Mouse (Mus musculus) limb, embryonic 15.5 days (tissue): ENCODE data around the gene Map3k3. TPM values are rescaled to one million over a fixed set of nuclear protein-coding genes. Genes with fewer than 3 reads are reported as not detected.

ENCODE experiments used
- ATAC-seq: fragments of 200-750 bp; cut with Nextera tagmentation; 2 replicates; pipeline ENCODE4 v1.8.0; 2017; ENCODE audit warnings: low read depth, moderate TSS enrichment; ENCODE audit not compliant: insufficient number of reproducible peaks, low FRiP score, low TSS enrichment
- H3K27ac ChIP-seq: fragments of 300-500 bp; sonication (generic); 2 replicates; pipeline ENCODE4 v1.5.1; 2015; ENCODE audit warnings: moderate library complexity, mild to moderate bottlenecking, inconsistent platforms
- H3K27me3 ChIP-seq: fragments of 300-500 bp; sonication (generic); 2 replicates; pipeline ENCODE4 v1.6.1; 2015; ENCODE audit warnings: inconsistent platforms
- H3K36me3 ChIP-seq: fragments of 300-500 bp; sonication (generic); 2 replicates; pipeline ENCODE4 v1.6.1; 2015; ENCODE audit warnings: inconsistent platforms
- H3K4me1 ChIP-seq: fragments of 300-500 bp; sonication (generic); 2 replicates; pipeline ENCODE4 v1.6.1; 2015; ENCODE audit warnings: inconsistent platforms
- H3K4me2 ChIP-seq: fragments of 300-500 bp; sonication (generic); 2 replicates; pipeline ENCODE4 v1.6.1; 2015; ENCODE audit warnings: mild to moderate bottlenecking, inconsistent platforms
- H3K4me3 ChIP-seq: fragments of 300-500 bp; sonication (generic); 2 replicates; pipeline ENCODE4 v1.5.1; 2015; ENCODE audit warnings: mild to moderate bottlenecking, inconsistent platforms
- H3K9ac ChIP-seq: fragments of 300-500 bp; sonication (generic); 2 replicates; pipeline ENCODE4 v1.6.1; 2015; ENCODE audit warnings: inconsistent platforms
- H3K9me3 ChIP-seq: fragments of 300-500 bp; sonication (generic); 2 replicates; pipeline ENCODE4 v1.6.1; 2016; ENCODE audit warnings: inconsistent platforms
- WGBS: fragments of 180-500 bp; shearing (Covaris S2); methylation state at CpG from one replicate; pipeline ENCODE4 v1.1.7; 2015; 5-methylcytosine and 5-hydroxymethylcytosine counted together
- polyA plus RNA-seq: library from polyadenylated mRNA; unstranded; fragments of >200 nt; fragmentation: Nextera tagmentation; extraction: Ambion mirVana; gene quantifications from 2 replicates; pipeline ENCODE4 v1.2.1, GENCODE M21; 2015

The Map3k3 gene
- polyA plus RNA-seq, 1 experiment from 2014 or later = 27.2 TPM

DNA sequence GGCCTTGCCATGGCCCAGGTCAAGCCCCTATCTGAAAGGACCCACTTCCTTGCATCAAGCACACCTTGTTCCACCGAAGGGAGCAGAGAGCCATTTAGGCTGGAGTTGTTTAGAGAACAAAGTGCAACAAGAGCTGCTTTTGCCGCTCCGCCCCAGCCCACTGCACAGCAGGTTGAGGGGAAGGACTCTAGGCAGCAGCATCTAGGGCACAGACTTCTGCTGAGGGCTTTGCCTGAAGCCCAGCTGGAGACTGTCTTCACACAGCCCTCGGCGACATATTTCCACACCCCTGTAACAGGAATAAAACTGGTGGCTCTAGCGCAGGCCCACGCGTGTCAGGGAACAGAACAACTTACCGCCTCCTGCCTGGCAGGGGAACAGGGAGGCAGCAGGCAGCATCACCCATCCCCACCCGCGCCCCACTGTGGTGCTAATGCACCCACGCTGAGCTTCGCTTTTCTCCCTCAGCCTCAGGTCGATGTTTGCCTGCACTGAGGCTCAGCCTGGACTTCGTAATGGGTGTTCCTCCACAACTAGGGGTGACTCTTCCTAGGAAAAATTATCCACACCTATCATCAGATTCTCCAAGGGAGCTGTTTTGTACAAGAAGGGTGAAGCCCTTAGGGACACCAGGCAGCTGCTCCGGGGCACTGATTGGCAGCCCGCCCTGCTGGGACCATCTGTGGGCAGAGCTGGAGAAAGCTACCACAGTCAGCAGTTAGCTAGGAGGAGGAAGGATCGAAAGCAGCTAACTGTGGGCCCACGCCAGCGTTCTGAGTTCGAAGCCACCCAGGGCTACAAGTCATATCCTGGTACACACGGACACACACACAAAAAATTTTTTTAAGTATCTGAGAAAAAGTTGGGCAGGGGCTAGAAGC is 76.7 kb downstream of the Map3k3 start, which contains the start of the genes Gm10840 and Limd2:
Gene Gm10840, plus strand, starts transcription at position 10 of the 881 bp plus-strand sequence.
Gene Limd2, minus strand, starts transcription at position 20 of the 881 bp plus-strand sequence.
- peaks cover 45% of the 10 kb centered on the region for H3K4me1 ChIP-seq
- no peaks in the 10 kb centered on the region for H3K27me3 ChIP-seq
- H3K36me3 ChIP-seq = peaks cover 55% of the 10 kb centered on the region
- H3K4me2 ChIP-seq = peak within 1 kb of the TSS; percentile 84
- peak; percentile 1; the same call in 1 of the 2 replicates for ATAC-seq
- H3K9me3 ChIP-seq = no peaks in the 10 kb centered on the region
- 27% methylated on average over 22 of the region's 22 CpGs for WGBS
- H3K9ac ChIP-seq = peak within 1 kb of the TSS; percentile 90
- peak within 1 kb of the TSS; percentile 97 for H3K27ac ChIP-seq
- H3K4me3 ChIP-seq = peak within 1 kb of the TSS; percentile 78

DNA sequence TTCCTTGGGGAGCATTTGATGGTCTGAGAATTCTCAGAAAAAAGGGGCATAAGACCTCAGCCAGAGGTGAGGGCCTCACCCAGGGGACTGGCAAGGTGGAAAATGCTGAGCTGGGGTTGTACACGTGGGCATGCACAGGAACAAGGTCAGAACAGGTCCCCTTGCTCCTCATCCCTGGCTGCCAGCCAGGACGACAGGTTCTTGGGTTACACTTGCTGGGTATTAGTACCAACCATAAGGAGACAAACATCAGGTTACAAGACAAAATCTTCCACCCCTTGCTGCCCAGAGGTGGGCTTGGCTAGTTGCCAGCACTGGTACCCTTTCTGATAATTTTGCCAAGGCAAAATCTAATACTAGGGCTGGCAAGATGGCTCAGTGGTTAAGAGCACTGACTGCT is 77.8 kb downstream of the Map3k3 start:
- peaks cover 52% of the 10 kb centered on the region for H3K36me3 ChIP-seq
- no peaks in the 10 kb centered on the region for H3K9me3 ChIP-seq
- H3K4me3 ChIP-seq = no peak overlapping the region
- no peak overlapping the region for H3K4me2 ChIP-seq
- H3K4me1 ChIP-seq = peaks cover 42% of the 10 kb centered on the region
- no peak overlapping the region for H3K9ac ChIP-seq
- ATAC-seq = no peak
- no peaks in the 10 kb centered on the region for H3K27me3 ChIP-seq
- no peak overlapping the region for H3K27ac ChIP-seq
- WGBS = 57% methylated on average over 2 of the region's 2 CpGs

DNA sequence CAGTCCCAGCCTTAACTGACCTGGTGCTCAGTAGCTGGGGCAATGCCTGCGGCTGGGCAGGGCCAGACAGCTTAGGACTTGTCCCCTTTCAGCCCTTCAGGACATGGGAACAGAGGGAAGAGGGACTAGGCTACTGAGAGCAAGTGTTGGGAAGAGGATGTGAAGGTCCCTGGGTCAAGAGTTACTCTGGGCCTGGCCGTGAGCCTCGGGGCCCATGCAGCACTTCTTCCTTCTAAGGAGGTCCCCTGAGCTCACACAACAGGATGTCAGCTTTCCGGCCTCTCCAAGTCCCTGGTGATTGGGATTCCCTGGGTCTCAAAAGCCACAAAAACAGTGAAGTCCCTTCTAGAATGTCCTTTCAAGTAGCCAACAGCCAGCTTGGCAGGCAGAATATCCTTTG is 79.1 kb downstream of the Map3k3 start:
- no peaks in the 10 kb centered on the region for H3K27me3 ChIP-seq
- H3K9me3 ChIP-seq = no peaks in the 10 kb centered on the region
- H3K4me1 ChIP-seq = peaks cover 32% of the 10 kb centered on the region
- no peak overlapping the region for H3K9ac ChIP-seq
- ATAC-seq = no peak
- H3K36me3 ChIP-seq = peaks cover 49% of the 10 kb centered on the region
- no peak overlapping the region for H3K4me2 ChIP-seq
- no peak overlapping the region for H3K4me3 ChIP-seq
- WGBS = 81% methylated on average over 4 of the region's 4 CpGs
- H3K27ac ChIP-seq = no peak overlapping the region

DNA sequence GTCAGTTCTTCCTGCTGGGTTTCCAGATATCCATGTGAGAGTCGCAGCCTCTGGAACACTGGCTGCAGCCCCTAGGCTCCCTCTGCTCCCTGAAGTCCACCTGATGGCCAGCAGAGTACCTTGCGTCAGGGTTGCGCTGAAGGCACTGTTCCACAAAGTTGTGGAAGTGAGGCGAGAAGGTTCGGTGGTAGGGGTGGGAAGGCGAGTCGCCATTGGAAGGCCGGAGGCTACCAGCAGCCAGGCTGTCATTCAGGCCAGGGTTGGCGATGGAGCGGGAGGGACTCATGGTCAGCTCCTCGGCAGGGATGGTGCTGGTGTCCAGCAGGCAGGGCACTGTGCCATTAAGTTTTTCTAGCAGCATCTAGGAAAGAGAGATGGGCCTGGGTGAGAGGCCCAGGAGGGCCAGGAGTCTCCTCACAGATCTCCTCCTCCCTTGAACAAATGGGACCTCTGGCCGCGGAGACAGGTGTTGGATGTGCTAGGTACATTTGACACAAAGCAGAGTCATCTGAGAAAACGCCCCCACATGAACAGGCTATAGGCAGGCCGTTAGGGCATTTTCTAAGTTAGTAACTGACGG is 80.3 kb downstream of the Map3k3 start:
- Histone ChIP-seq H3K27me3 (no peaks in the 10 kb centered on the region), H3K4me1 (peaks cover 21% of the 10 kb centered on the region), H3K27ac (no peak overlapping the region), H3K9ac (no peak overlapping the region), H3K9me3 (no peaks in the 10 kb centered on the region), H3K36me3 (peaks cover 55% of the 10 kb centered on the region), H3K4me3 (no peak overlapping the region), H3K4me2 (no peak overlapping the region)
- ATAC-seq = no peak
- 91% methylated on average over 16 of the region's 16 CpGs for WGBS

DNA sequence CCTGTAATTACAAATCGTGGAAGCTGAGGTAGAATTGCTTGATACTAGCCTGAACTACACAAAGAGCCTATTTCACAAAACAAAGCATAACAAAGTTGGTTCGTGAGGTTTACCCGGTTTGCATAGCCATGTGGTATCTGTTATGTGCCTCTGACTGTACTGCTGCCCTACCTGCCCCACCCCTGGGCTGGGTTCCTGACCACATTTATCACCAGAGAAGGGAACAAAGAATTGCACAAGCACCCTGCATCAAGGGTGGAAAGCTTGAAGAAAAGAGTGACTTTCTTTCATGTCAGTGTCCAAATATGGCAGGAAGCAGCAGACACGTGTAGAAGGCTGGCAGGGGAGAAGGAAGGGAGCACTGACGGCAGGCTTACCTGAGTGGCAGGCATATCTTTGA is 83.0 kb downstream of the Map3k3 start:
- Histone ChIP-seq H3K4me3 (no peak overlapping the region), H3K9ac (no peak overlapping the region), H3K27ac (no peak overlapping the region), H3K4me2 (no peak overlapping the region), H3K4me1 (no peaks in the 10 kb centered on the region), H3K36me3 (peaks cover 67% of the 10 kb centered on the region), H3K9me3 (no peaks in the 10 kb centered on the region), H3K27me3 (no peaks in the 10 kb centered on the region)
- 73% methylated on average over 5 of the region's 5 CpGs for WGBS
- no peak for ATAC-seq

DNA sequence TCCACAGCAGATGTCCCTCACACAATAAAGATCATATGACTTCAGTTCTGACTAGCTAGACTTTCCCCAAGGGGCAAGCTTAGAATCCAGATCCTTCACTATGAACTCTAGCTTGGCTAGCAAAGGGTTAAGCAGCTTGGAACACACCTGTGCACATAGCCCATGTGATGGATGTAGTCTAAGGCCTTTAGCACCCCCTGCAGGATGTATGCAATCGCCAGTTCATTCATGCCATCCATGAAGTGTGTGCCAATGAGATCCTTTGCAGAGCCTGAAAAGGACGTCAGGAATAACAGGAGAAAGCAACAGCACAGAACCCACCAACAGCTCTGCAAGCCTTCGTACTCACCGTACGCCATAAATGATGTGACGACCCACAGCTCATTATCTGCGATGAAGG is 86.4 kb downstream of the Map3k3 start:
- WGBS = 71% methylated on average over 7 of the region's 7 CpGs
- ATAC-seq = no peak
- Histone ChIP-seq H3K27me3 (no peaks in the 10 kb centered on the region), H3K36me3 (peaks cover 44% of the 10 kb centered on the region), H3K4me3 (no peak overlapping the region), H3K9ac (no peak overlapping the region), H3K4me2 (no peak overlapping the region), H3K4me1 (peaks cover 6% of the 10 kb centered on the region), H3K9me3 (no peaks in the 10 kb centered on the region), H3K27ac (no peak overlapping the region)

DNA sequence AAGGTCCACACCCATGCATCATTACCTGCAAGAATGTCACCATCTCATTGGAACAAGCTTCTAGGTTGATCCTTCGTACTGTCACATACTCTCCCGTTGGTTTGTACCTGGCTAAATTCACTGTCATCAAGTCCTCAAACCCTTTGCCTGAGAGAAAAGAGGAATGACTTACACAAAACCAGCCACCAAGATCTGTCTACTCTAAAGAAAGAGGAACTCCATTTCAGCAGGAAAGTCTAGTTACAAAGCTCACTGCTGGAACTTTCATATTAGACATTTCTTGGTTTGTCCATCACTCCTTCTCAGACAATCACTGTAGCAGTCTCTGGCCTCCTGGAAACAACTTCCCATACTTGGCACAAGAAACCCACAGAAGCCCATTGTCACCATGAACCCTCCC is 88.8 kb downstream of the Map3k3 start:
- H3K36me3 ChIP-seq = peaks cover 26% of the 10 kb centered on the region
- no peak for ATAC-seq
- no peaks in the 10 kb centered on the region for H3K27me3 ChIP-seq
- H3K4me2 ChIP-seq = no peak overlapping the region
- H3K4me1 ChIP-seq = peaks cover 6% of the 10 kb centered on the region
- H3K9me3 ChIP-seq = no peaks in the 10 kb centered on the region
- 98% methylated on average over 2 of the region's 2 CpGs for WGBS
- H3K4me3 ChIP-seq = no peak overlapping the region
- no peak overlapping the region for H3K9ac ChIP-seq
- H3K27ac ChIP-seq = no peak overlapping the region

DNA sequence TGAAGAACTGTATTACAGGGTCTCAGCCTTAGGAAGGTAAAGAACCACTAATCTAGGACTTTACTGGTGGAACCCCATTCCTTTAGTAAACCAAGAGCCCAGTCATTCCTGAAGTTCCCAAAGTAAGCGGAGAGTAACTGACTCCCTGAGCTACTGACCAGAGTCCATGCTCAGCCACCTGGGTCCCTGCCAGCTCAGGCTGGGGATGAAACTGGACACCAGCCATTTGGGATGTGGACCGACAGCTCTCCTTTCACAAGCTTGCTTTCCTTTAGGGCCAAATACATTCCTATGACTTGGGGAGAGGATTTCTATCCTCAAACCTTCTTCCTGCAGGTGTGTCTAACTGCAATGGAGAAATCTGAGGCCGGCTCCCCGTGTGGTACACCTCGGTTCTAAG is 90.0 kb downstream of the Map3k3 start:
- Histone ChIP-seq H3K27me3 (no peaks in the 10 kb centered on the region), H3K27ac (no peak overlapping the region), H3K9ac (no peak overlapping the region), H3K36me3 (peaks cover 21% of the 10 kb centered on the region), H3K4me2 (no peak overlapping the region), H3K4me3 (no peak overlapping the region), H3K9me3 (no peaks in the 10 kb centered on the region), H3K4me1 (peaks cover 6% of the 10 kb centered on the region)
- ATAC-seq = no peak
- 66% methylated on average over 5 of the region's 5 CpGs for WGBS

DNA sequence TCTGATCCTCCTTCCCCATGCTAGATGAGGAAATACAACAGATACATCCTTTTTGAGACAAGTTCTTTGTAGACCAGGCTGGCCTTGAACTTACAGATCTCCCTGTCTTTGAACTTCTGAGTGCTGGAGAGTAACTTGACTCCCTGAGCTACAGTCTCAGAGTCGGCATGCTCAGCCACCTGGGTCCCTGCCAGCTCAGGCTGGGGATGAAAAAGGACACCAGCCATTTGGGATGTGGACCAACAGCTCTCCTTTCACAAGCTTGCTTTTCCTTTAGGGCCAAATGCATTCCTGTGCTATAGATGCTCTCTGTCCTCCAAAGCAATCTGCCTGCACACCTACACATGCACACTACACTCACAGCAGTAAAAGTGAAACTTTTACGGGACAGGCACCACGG is 90.7 kb downstream of the Map3k3 start:
- Histone ChIP-seq H3K27me3 (no peaks in the 10 kb centered on the region), H3K4me2 (no peak overlapping the region), H3K9ac (no peak overlapping the region), H3K9me3 (no peaks in the 10 kb centered on the region), H3K27ac (no peak overlapping the region), H3K36me3 (peaks cover 16% of the 10 kb centered on the region), H3K4me3 (no peak overlapping the region), H3K4me1 (peaks cover 7% of the 10 kb centered on the region)
- no peak for ATAC-seq
- 28% methylated on average over 3 of the region's 3 CpGs for WGBS

DNA sequence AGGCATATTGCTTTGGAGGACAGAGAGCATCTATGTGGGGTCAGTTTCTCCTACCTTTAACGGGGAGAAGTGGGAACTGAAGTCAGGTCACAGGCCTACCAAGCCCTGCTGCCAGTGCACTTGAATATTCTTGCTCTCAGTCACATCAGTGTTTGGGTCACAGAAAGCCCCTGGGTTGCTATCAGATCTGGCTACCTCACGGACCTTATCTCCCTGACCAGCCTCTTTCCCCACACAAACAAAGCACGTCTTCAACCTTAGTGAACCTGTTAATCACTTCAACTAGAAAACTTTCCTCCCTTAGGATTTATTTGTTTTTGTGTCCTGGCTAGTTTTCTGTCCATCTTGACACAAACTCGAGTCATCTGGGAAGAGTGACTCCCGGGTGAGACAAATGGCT is 92.0 kb downstream of the Map3k3 start:
- Histone ChIP-seq H3K4me2 (no peak overlapping the region), H3K9me3 (no peaks in the 10 kb centered on the region), H3K36me3 (peaks cover 8% of the 10 kb centered on the region; the same call in 1 of the 2 replicates), H3K9ac (no peak overlapping the region), H3K4me1 (peaks cover 9% of the 10 kb centered on the region), H3K27me3 (no peaks in the 10 kb centered on the region), H3K4me3 (no peak overlapping the region), H3K27ac (no peak overlapping the region)
- ATAC-seq = no peak
- 85% methylated on average over 5 of the region's 5 CpGs for WGBS

DNA sequence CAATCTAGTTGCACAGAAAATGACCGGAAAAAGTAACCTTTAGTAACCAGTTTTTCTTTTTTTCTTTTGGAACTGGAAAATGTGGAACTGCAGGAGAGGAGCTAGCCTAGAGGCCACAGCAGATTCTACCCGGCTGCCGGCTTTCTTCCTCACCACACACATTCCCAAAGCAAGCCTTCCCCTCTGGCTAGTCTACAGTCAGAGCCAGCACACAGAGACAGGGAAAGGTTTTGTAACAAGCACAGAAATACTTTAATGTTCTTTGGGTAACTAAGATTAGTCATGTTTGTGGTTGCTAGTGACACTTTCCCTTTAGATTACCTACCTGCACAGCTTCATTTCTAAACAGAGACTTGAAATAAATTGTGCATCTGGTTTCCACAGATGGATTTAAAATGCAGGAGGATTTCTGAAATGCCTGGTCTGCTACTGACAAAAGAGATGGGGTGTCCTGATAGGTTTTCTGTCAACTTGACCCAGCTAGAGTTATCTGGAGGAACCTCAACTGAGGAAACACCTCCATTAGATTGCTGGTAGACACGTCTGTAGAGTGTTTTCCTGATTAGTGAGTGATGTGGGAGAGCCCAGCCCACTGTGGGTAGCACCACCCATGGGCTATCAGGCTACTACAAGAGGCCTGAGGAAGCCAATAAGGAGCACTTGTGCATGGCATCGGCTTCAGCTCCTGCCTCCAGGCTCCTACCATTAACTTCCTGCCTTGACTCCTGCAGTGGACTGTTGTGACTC is 93.8 kb downstream of the Map3k3 start:
- Histone ChIP-seq H3K9ac (no peak overlapping the region), H3K4me1 (peaks cover 9% of the 10 kb centered on the region), H3K4me3 (no peak overlapping the region), H3K4me2 (no peak overlapping the region), H3K27ac (no peak overlapping the region), H3K36me3 (peaks cover 7% of the 10 kb centered on the region; the same call in 1 of the 2 replicates), H3K27me3 (no peaks in the 10 kb centered on the region), H3K9me3 (no peaks in the 10 kb centered on the region)
- ATAC-seq = no peak
- WGBS = 57% methylated on average over 5 of the region's 5 CpGs
